Mouse (Mus musculus): ENCODE results near the gene Inip.

The Inip gene

GRCm38 (mm10) chr4:59772171-59772879, 29.1 kb downstream of the Inip start:
- DNase-seq (ENCODE audit: low spot score in 2 of 2), result no peak

GRCm38 (mm10) chr4:59767717-59768116, 33.7 kb downstream of the Inip start:
- no peak for DNase-seq (ENCODE audit: low spot score in 2 of 2)

GRCm38 (mm10) chr4:59765385-59766005, 35.9 kb downstream of the Inip start:
- no peak for DNase-seq (ENCODE audit: low spot score in 2 of 2)

GRCm38 (mm10) chr4:59764950-59765349, 36.4 kb downstream of the Inip start:
- DNase-seq (ENCODE audit: low spot score in 2 of 2), result no peak

GRCm38 (mm10) chr4:59761365-59761729, 40.0 kb downstream of the Inip start:
- no peak for DNase-seq (ENCODE audit: low spot score in 2 of 2)

- peak in 1 of 2 experiments; percentile 24 for DNase-seq (ENCODE audit: low spot score in 2 of 2)
These were observed 40.6 kb downstream of the Inip start for GRCm38 (mm10) chr4:59760636-59761364.

GRCm38 (mm10) chr4:59760016-59760415, 41.4 kb downstream of the Inip start:
- no peak for DNase-seq (ENCODE audit: low spot score in 2 of 2)

GRCm38 (mm10) chr4:59757452-59758435, 43.6 kb downstream of the Inip start:
- no peak for DNase-seq (ENCODE audit: low spot score in 2 of 2)

- peak; percentile 48 to 56 for DNase-seq (ENCODE audit: low spot score in 2 of 2)
These were observed 44.9 kb downstream of the Inip start for GRCm38 (mm10) chr4:59756332-59757082.

GRCm38 (mm10) chr4:59753491-59754140, 47.8 kb downstream of the Inip start:
- no peak for DNase-seq (ENCODE audit: low spot score in 2 of 2)

GRCm38 (mm10) chr4:59739882-59740281, 61.5 kb downstream of the Inip start:
- no peak for DNase-seq (ENCODE audit: low spot score in 2 of 2)

GRCm38 (mm10) chr4:59739321-59739720, 62.1 kb downstream of the Inip start:
- no peak for DNase-seq (ENCODE audit: low spot score in 2 of 2)

GRCm38 (mm10) chr4:59731544-59731943, 69.8 kb downstream of the Inip start:
- DNase-seq (ENCODE audit: low spot score in 2 of 2), result no peak

- DNase-seq (ENCODE audit: low spot score in 2 of 2), result no peak
These were observed 72.5 kb downstream of the Inip start for GRCm38 (mm10) chr4:59728839-59729238.

- no peak for DNase-seq (ENCODE audit: low spot score in 2 of 2)
These were observed 73.5 kb downstream of the Inip start for GRCm38 (mm10) chr4:59727878-59728261.

GRCm38 (mm10) chr4:59727187-59727877, 74.1 kb downstream of the Inip start:
- DNase-seq (ENCODE audit: low spot score in 2 of 2), result no peak

GRCm38 (mm10) chr4:59726501-59726900, 74.9 kb downstream of the Inip start:
- no peak for DNase-seq (ENCODE audit: low spot score in 2 of 2)

GRCm38 (mm10) chr4:59725579-59725978, 75.8 kb downstream of the Inip start:
- DNase-seq (ENCODE audit: low spot score in 2 of 2), result no peak

- DNase-seq (ENCODE audit: low spot score in 2 of 2), result no peak
These were observed 79.6 kb downstream of the Inip start for GRCm38 (mm10) chr4:59721811-59722210.

Measured in frontal cortex, postnatal 14 days (tissue).